Mouse (Mus musculus): ENCODE data around the gene Nmd3.

Gene Nmd3

GRCm38 (mm10) chr3:69763630-69764565 lies 42.1 kb downstream of the Nmd3 start:
- no peak for DNase-seq

GRCm38 (mm10) chr3:69765206-69765605 lies 43.4 kb downstream of the Nmd3 start:
- no peak for DNase-seq

- no peak for DNase-seq
Measured at GRCm38 (mm10) chr3:69769150-69769549, 47.4 kb downstream of the Nmd3 start.

GRCm38 (mm10) chr3:69773356-69773755 lies 51.6 kb downstream of the Nmd3 start:
- DNase-seq: no peak

- no peak for DNase-seq
Measured at GRCm38 (mm10) chr3:69779246-69779796, 57.5 kb downstream of the Nmd3 start.

- no peak for DNase-seq
Measured at GRCm38 (mm10) chr3:69792823-69793417, 71.1 kb downstream of the Nmd3 start.

GRCm38 (mm10) chr3:69797533-69797932 lies 75.7 kb downstream of the Nmd3 start:
- no peak for DNase-seq

GRCm38 (mm10) chr3:69797969-69798368 lies 76.2 kb downstream of the Nmd3 start:
- peak in 1 of 2 experiments; percentile 11 for DNase-seq

- no peak for DNase-seq
Measured at GRCm38 (mm10) chr3:69799096-69799495, 77.3 kb downstream of the Nmd3 start.

- no peak for DNase-seq
Measured at GRCm38 (mm10) chr3:69800829-69801384, 79.1 kb downstream of the Nmd3 start.

- DNase-seq: no peak
Measured at GRCm38 (mm10) chr3:69803137-69803536, 81.4 kb downstream of the Nmd3 start.

Data from lung, postnatal 4 days (tissue).